11 mouse cellular contexts compared by ENCODE assay signal in the genomic region with DNA sequence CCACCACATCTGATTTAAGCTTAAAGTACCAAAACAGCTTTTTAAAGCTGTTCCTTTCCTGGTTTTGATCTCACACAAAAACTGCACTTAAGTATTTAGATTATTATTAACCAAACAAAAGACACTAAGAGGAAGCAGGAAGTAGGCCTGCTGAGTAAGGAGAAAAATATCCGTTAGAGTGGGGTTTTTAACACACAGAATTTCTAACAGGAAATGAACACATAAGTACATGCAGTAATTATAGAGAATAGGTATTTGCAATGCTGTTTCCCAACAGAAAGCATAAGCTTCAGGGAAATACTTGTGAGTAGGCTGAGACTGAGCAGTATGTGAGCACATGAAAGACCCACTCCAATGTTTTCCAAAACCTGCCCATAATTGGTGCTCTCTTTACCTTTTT. TPM values are rescaled to one million over a fixed set of nuclear protein-coding genes. Genes with fewer than 3 reads are reported as not detected.
DNase-seq lines count a peak whose midpoint lies in the region; ATAC-seq and TF ChIP-seq lines count a peak whose summit lies in the region.
"Had no signal": no experiment of that assay in that cellular context is flagged by ENCODE, and none has a peak within 500 bp of the region (broad histone marks: within the 10 kb centered on the region; RNA-seq: fewer than 3 reads in every experiment).

No protein-coding gene starts in this region.

- peaks cover 11% of the 10 kb centered on the region for H3K4me1 ChIP-seq in heart, adult 2 months (ENCODE audit: control insufficient read depth, insufficient read depth, low read length)
- H3K4me1 ChIP-seq in liver, embryonic 12.5 days = peaks cover 8% of the 10 kb centered on the region; the same call in 1 of the 2 replicates
- H3K4me1 ChIP-seq in liver, embryonic 11.5 days (replicated peaks; ENCODE audit: control insufficient read depth, insufficient read depth, low read length) = no peaks in the 10 kb centered on the region; the same call in 1 of the 2 replicates
- no peaks in the 10 kb centered on the region; a peak in 1 of 4 replicates for H3K4me1 ChIP-seq in MEL (ENCODE audit: control insufficient read depth in 1 of 2, insufficient read depth in 2 of 2, low read length in 2 of 2)
- peaks cover 5% of the 10 kb centered on the region; the same call in 1 of the 2 replicates for H3K4me1 ChIP-seq in liver, postnatal 0 days (ENCODE audit: insufficient read depth)
- H3K4me1 ChIP-seq: hindbrain, embryonic 12.5 days had no signal

- peak overlapping the region; percentile 50 for H3K27ac ChIP-seq in heart, adult 2 months
- peak overlapping the region; percentile 40; the same call in 1 of the 2 replicates for H3K27ac ChIP-seq in liver, embryonic 12.5 days
- no peak overlapping the region for H3K27ac ChIP-seq in liver, embryonic 11.5 days (ENCODE audit: low read depth, low read length)
- H3K27ac ChIP-seq in MEL (ENCODE audit: control insufficient read depth, low read depth, low read length) = no peak overlapping the region
- peak overlapping the region; percentile 57 for H3K27ac ChIP-seq in liver, postnatal 0 days (ENCODE audit: low read depth)
- H3K27ac ChIP-seq: hindbrain, embryonic 12.5 days had no signal

- no peak for TF ChIP-seq CTCF in heart, adult 2 months (IDR thresholded peaks at IDR 0.05)
- no peak for TF ChIP-seq CTCF in MEL (IDR thresholded peaks at IDR 0.05 in 2 of 3, conservative IDR thresholded peaks at IDR 0.05 in 1 of 3; ENCODE audit: control insufficient read depth in 1 of 3, insufficient read depth in 1 of 3, low read depth in 2 of 3, low read length in 3 of 3, poor library complexity in 1 of 3, severe bottlenecking in 1 of 3)
- no peak for TF ChIP-seq CTCF in liver, postnatal 0 days (IDR thresholded peaks at IDR 0.05; ENCODE audit: low read depth)

- no peak overlapping the region for H3K9ac ChIP-seq in heart, adult 2 months (ENCODE audit: low read depth, low read length)
- H3K9ac ChIP-seq in liver, embryonic 12.5 days = no peak overlapping the region
- no peak overlapping the region for H3K9ac ChIP-seq in liver, embryonic 11.5 days (ENCODE audit: low read depth, low read length)
- H3K9ac ChIP-seq in MEL (ENCODE audit: control insufficient read depth, low read depth, low read length, poor library complexity, severe bottlenecking) = no peak overlapping the region
- H3K9ac ChIP-seq in liver, postnatal 0 days (replicated peaks) = no peak overlapping the region
- H3K9ac ChIP-seq: hindbrain, embryonic 12.5 days had no signal

- H3K27me3 ChIP-seq in heart, adult 2 months (ENCODE audit: control insufficient read depth, insufficient read depth, low read length) = no peaks in the 10 kb centered on the region
- H3K27me3 ChIP-seq in liver, embryonic 12.5 days (replicated peaks) = no peaks in the 10 kb centered on the region
- H3K27me3 ChIP-seq in liver, embryonic 11.5 days (replicated peaks; ENCODE audit: control insufficient read depth, insufficient read depth, low read length) = no peaks in the 10 kb centered on the region
- no peaks in the 10 kb centered on the region; a peak in 1 of 4 replicates for H3K27me3 ChIP-seq in MEL (ENCODE audit: control insufficient read depth in 1 of 2, insufficient read depth in 2 of 2, low read length in 2 of 2)
- H3K27me3 ChIP-seq in liver, postnatal 0 days (ENCODE audit: insufficient read depth, low read length) = no peaks in the 10 kb centered on the region
- H3K27me3 ChIP-seq: hindbrain, embryonic 12.5 days had no signal

- no peak for TF ChIP-seq POLR2A in heart, adult 2 months (IDR thresholded peaks at IDR 0.05; ENCODE audit: insufficient read depth, low read depth, low read length)
- no peak for TF ChIP-seq POLR2A in MEL (IDR thresholded peaks at IDR 0.05; ENCODE audit: control insufficient read depth in 1 of 2, insufficient read depth in 1 of 2, low read depth in 1 of 2, low read length in 2 of 2, poor library complexity in 1 of 2)

- no peak for TF ChIP-seq RAD21 in MEL (IDR thresholded peaks at IDR 0.05; ENCODE audit: low read depth, low read length)

- peaks cover 20% of the 10 kb centered on the region for H3K36me3 ChIP-seq in heart, adult 2 months (ENCODE audit: control insufficient read depth, insufficient read depth, low read length)
- H3K36me3 ChIP-seq in liver, embryonic 12.5 days = no peaks in the 10 kb centered on the region
- H3K36me3 ChIP-seq in liver, embryonic 11.5 days (ENCODE audit: control insufficient read depth, insufficient read depth, low read length) = no peaks in the 10 kb centered on the region
- H3K36me3 ChIP-seq in MEL (ENCODE audit: control insufficient read depth in 1 of 2, insufficient read depth in 2 of 2, low read length in 2 of 2) = no peaks in the 10 kb centered on the region
- 0 out of 2 replicates have a peak, but pooled peaks cover 3% of the 10 kb centered on the region for H3K36me3 ChIP-seq in liver, postnatal 0 days (replicated peaks; ENCODE audit: insufficient read depth, low read length)
- H3K36me3 ChIP-seq: hindbrain, embryonic 12.5 days had no signal

- DNase-seq in heart, adult 2 months = no peak
- no peak for DNase-seq in heart, adult 11 months
- DNase-seq in liver, embryonic 11.5 days (ENCODE audit: low spot score) = no peak
- DNase-seq in MEL (ENCODE audit: low read depth, low spot score) = peak; percentile 15
- DNase-seq in liver, postnatal 0 days = no peak
- DNase-seq in embryo, embryonic 10 days (ENCODE audit: low spot score) = no peak
- DNase-seq: cerebellum, adult 11 months had no signal

- intact Hi-C loops in heart, adult 2 months (cut with DNase I) = loop anchor here (5.0 kb wide), 1 partner anchor 33 kb away; the partner anchor contains the start of gene Pik3c2a

- no peaks in the 10 kb centered on the region for H3K9me3 ChIP-seq in liver, embryonic 12.5 days (replicated peaks)
- H3K9me3 ChIP-seq in liver, embryonic 11.5 days (ENCODE audit: control insufficient read depth, low read length) = no peaks in the 10 kb centered on the region
- no peaks in the 10 kb centered on the region for H3K9me3 ChIP-seq in MEL (replicated peaks; ENCODE audit: insufficient read depth, low read length)
- no peaks in the 10 kb centered on the region for H3K9me3 ChIP-seq in liver, postnatal 0 days (ENCODE audit: low read length)
- H3K9me3 ChIP-seq: hindbrain, embryonic 12.5 days had no signal

- H3K4me3 ChIP-seq in heart, adult 2 months = no peak overlapping the region
- no peak overlapping the region for H3K4me3 ChIP-seq in liver, embryonic 12.5 days
- H3K4me3 ChIP-seq in liver, embryonic 11.5 days (ENCODE audit: low read depth, low read length) = no peak overlapping the region
- no peak overlapping the region for H3K4me3 ChIP-seq in MEL (ENCODE audit: control insufficient read depth in 1 of 2, insufficient read depth in 1 of 2, low read depth in 2 of 2, low read length in 2 of 2)
- H3K4me3 ChIP-seq in liver, postnatal 0 days (ENCODE audit: low read depth, low read length) = no peak overlapping the region
- H3K4me3 ChIP-seq: erythroblast, embryonic 14.5 days; hindbrain, embryonic 12.5 days had no signal

- WGBS in heart, adult 2 months = 18% methylated on average over 1 of the region's 1 CpGs
- 29% methylated on average over 1 of the region's 1 CpGs for WGBS in liver, embryonic 12.5 days (ENCODE audit: insufficient replicate concordance)
- WGBS in liver, embryonic 11.5 days = 40% methylated on average over 1 of the region's 1 CpGs
- 16% methylated on average over 1 of the region's 1 CpGs for WGBS in liver, postnatal 0 days (ENCODE audit: insufficient replicate concordance)

- H3K79me2 ChIP-seq in heart, adult 2 months (replicated peaks; ENCODE audit: control insufficient read depth, insufficient read depth, low read length) = peaks cover 2% of the 10 kb centered on the region; the same call in 1 of the 2 replicates
- no peaks in the 10 kb centered on the region for H3K79me2 ChIP-seq in MEL (ENCODE audit: control insufficient read depth, insufficient read depth, low read length, poor library complexity)

- no peak overlapping the region for H3K4me2 ChIP-seq in liver, embryonic 12.5 days
- no peak overlapping the region for H3K4me2 ChIP-seq in liver, embryonic 11.5 days
- H3K4me2 ChIP-seq in liver, postnatal 0 days (ENCODE audit: low read depth, low read length) = no peak overlapping the region
- H3K4me2 ChIP-seq: hindbrain, embryonic 12.5 days had no signal

- TF ChIP-seq EP300 in heart, adult 2 months (IDR thresholded peaks at IDR 0.05; ENCODE audit: insufficient read depth, low read depth, low read length) = no peak
- TF ChIP-seq EP300 in MEL (IDR thresholded peaks at IDR 0.05; ENCODE audit: low read depth in 1 of 2, low read length in 2 of 2) = no peak
- TF ChIP-seq EP300 in liver, postnatal 0 days (IDR thresholded peaks at IDR 0.05; ENCODE audit: low read depth) = peak; percentile 70

- no peak for ATAC-seq in liver, embryonic 12.5 days
- no peak for ATAC-seq in liver, embryonic 11.5 days (replicated peaks; ENCODE audit: low FRiP score)
- ATAC-seq in liver, postnatal 0 days = peak; percentile 56
- no peak for ATAC-seq in monocyte, adult 5-6 weeks (replicated peaks; ENCODE audit: insufficient number of reproducible peaks, low FRiP score, low TSS enrichment, poor library complexity, severe bottlenecking)

TF ChIP-seq in MEL, 35 proteins besides CTCF, POLR2A, EP300 and RAD21:
- TF ChIP-seq KAT2A (conservative IDR thresholded peaks at IDR 0.05; ENCODE audit: low read depth, low read length) = no peak

RNA-seq across cellular contexts. Expression of gene Pik3c2a, which starts 33.8 kb away (rescaled TPM):
- total RNA-seq in heart, adult 2 months (2021) = 10 to 100 TPM; 13.4 to 16.3 TPM
- 2.5 and 5.0 TPM in 2 replicates for polyA plus RNA-seq in heart, adult 2 months (2012; rRNA removed)
- 8.9 and 9.4 TPM in 2 replicates for polyA plus RNA-seq in liver, embryonic 12.5 days (2016; fragmentation: Nextera tagmentation; extraction: Ambion mirVana)
- 14.9 and 16.8 TPM in 2 replicates for polyA plus RNA-seq in liver, embryonic 11.5 days (2014; fragmentation: Nextera tagmentation; extraction: Ambion mirVana)
- 3.6 and 3.9 TPM in 2 replicates for total RNA-seq in MEL (2012; rRNA removed)
- polyA plus RNA-seq in MEL (2012; ENCODE audit: insufficient read depth in 1 of 2, insufficient read length in 2 of 2, low read depth in 1 of 2, low replicate concordance in 2 of 2, missing spikeins in 1 of 2) = 1 to 10 TPM in 1 of 2 experiments, not detected in 1; 2.6 TPM
- 4.1 and 4.8 TPM in 2 replicates for polyA plus RNA-seq in liver, postnatal 0 days (2015; fragmentation: Nextera tagmentation; extraction: Ambion mirVana)
- 39.6 to 52.8 TPM (median 50.0 TPM) in 3 replicates for total RNA-seq in monocyte, adult 5-6 weeks (2017)
- polyA plus RNA-seq: erythroblast, embryonic 14.5 days had no signal

Comparison
In these comparisons a context has a peak if more than half of its experiments do, and no peak if none do; other contexts are left out.
1. H3K27ac ChIP-seq: peak in heart, adult 2 months (single experiment), liver, embryonic 12.5 days (single experiment) and liver, postnatal 0 days (single experiment); none in liver, embryonic 11.5 days (single experiment) and MEL (single experiment).